Mouse (Mus musculus) heart, embryonic 12.5 days (tissue): ENCODE data around the gene Sec61b. TPM values are rescaled to one million over a fixed set of nuclear protein-coding genes. Genes with fewer than 3 reads are reported as not detected.

Experiments
- ATAC-seq: fragments of 200-750 bp; cut with Nextera tagmentation; 2 replicates; pipeline ENCODE4 v1.8.0; 2017; ENCODE audit warnings: moderate TSS enrichment, moderate library complexity; ENCODE audit not compliant: insufficient number of reproducible peaks, low FRiP score
- H3K27ac ChIP-seq: fragments of 300-500 bp; sonication (generic); 2 replicates; pipeline ENCODE4 v1.5.1; 2016; ENCODE audit warnings: mild to moderate bottlenecking, moderate library complexity; ENCODE audit not compliant: poor library complexity, severe bottlenecking
- H3K27me3 ChIP-seq: fragments of 300-500 bp; sonication (generic); replicated peaks from 2 replicates; pipeline ENCODE4 v1.6.1; 2016; ENCODE audit warnings: mild to moderate bottlenecking, moderate library complexity
- H3K36me3 ChIP-seq: fragments of 300-500 bp; sonication (generic); 2 replicates; pipeline ENCODE4 v1.6.1; 2016; ENCODE audit warnings: mild to moderate bottlenecking, moderate library complexity
- H3K4me1 ChIP-seq: fragments of 300-500 bp; sonication (generic); replicated peaks from 2 replicates; pipeline ENCODE4 v1.6.1; 2016; ENCODE audit warnings: mild to moderate bottlenecking
- H3K4me2 ChIP-seq: fragments of 300-500 bp; sonication (generic); 2 replicates; pipeline ENCODE4 v1.6.1; 2016; ENCODE audit warnings: mild to moderate bottlenecking, moderate library complexity
- H3K4me3 ChIP-seq: fragments of 300-500 bp; sonication (generic); 2 replicates; pipeline ENCODE4 v1.5.1; 2016; ENCODE audit warnings: mild to moderate bottlenecking
- H3K9ac ChIP-seq: fragments of 300-500 bp; sonication (generic); 2 replicates; pipeline ENCODE4 v1.6.1; 2016; ENCODE audit warnings: mild to moderate bottlenecking, moderate library complexity
- H3K9me3 ChIP-seq: fragments of 300-500 bp; sonication (generic); replicated peaks from 2 replicates; pipeline ENCODE4 v1.6.1; 2016; ENCODE audit warnings: mild to moderate bottlenecking, moderate library complexity
- WGBS: fragments of 180-500 bp; shearing (Covaris S2); methylation state at CpG from one replicate; pipeline ENCODE4 v1.1.7; 2016; 5-methylcytosine and 5-hydroxymethylcytosine counted together
- polyA plus RNA-seq: library from polyadenylated mRNA; unstranded; fragments of >200 nt; fragmentation: Nextera tagmentation; extraction: Ambion mirVana; gene quantifications from 2 replicates; pipeline ENCODE4 v1.2.1, GENCODE M21; 2016

Gene Sec61b
- polyA plus RNA-seq, 1 experiment from 2014 or later, result 168 TPM

DNA sequence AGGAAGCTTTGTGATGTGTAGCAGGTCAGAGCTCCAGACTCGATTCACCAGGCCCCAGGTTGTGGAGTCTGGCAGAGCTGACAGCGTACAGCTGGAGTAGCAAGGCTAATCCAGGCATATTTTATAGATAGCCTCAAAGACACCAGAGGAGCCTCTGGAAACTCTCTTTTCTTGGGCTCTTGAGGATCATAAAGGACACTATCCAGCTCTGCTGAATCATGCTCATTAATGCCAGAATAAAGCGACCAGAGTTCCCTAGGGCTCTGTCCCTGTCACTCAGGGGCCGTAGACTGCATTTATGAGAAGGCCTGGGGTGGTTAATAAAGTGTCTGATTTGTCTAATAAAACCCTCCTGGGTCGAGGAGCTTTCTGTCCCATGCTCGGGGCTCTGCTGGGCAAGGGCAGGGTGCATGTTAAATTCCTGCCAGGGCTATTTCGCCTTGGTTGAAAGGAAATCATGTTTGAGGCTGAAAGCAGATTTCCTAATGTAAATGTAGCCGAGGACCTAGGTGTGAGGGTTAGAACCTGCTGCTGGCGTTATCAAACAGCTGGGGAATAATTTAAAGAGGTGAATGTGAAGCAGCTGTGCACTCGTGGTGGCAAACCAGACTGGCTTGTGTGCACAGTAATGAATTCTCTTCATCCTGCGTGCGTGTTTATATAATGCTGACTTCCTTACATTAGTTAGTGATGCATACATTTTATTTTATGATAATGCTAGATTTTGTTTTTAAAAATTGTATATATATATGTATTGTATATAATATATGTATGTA lies 18.0 kb downstream of the Sec61b start:
- 71% methylated on average over 12 of the region's 12 CpGs for WGBS
- no peaks in the 10 kb centered on the region for H3K9me3 ChIP-seq
- ATAC-seq, result no peak

DNA sequence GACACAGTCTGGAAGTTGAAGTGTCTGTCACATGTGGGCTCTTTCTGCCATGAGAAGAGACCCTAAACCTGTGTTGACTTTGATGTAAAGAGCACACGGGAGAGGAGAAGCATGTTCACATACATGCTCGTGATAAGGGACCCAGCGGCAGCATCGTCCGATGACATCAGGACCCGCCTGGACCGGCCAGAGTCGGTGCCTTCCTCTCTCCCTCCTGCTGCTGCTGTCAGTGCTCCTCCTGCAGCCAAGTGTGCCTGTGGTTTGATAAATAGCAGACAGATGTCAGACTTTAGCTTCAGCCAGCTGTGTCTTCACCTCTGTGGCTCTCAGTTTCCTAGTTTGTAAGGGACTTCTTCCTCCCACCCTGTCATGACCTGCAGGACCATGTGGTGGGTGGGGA lies 19.0 kb downstream of the Sec61b start:
- peaks cover 7% of the 10 kb centered on the region; the same call in 1 of the 2 replicates for H3K4me1 ChIP-seq

More for the DNA sequence above, 18.0 kb downstream of the Sec61b start:
- Histone ChIP-seq H3K4me3 (no peak overlapping the region), H3K27me3 (no peaks in the 10 kb centered on the region), H3K4me1 (peaks cover 7% of the 10 kb centered on the region; the same call in 1 of the 2 replicates), H3K27ac (no peak overlapping the region), H3K36me3 (no peaks in the 10 kb centered on the region), H3K4me2 (no peak overlapping the region), H3K9ac (no peak overlapping the region)

DNA sequence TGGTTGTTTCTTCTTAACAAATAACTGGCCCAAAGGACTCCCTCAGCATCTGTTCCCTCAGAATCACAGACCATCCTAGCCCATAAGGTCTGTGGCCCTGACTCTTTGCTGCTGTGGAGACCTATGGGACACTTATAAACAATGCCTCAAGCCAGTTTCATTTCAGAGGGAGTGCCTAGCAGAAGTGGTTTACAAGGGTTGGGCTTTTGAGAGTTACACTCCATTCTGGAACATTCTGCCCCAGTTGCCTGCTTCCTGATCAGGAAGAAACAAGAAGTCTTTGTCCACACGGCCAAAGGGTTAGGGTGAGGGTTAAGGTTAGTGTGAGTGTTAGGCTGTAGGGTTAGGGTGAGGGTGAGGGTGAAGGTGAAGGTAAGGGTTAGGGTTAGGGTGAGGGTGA lies 19.7 kb downstream of the Sec61b start:
- Histone ChIP-seq H3K27me3 (no peaks in the 10 kb centered on the region), H3K4me1 (peaks cover 7% of the 10 kb centered on the region; the same call in 1 of the 2 replicates), H3K9ac (no peak overlapping the region), H3K4me2 (no peak overlapping the region), H3K4me3 (no peak overlapping the region), H3K9me3 (no peaks in the 10 kb centered on the region), H3K36me3 (no peaks in the 10 kb centered on the region), H3K27ac (no peak overlapping the region)
- no peak for ATAC-seq
- WGBS, result 60% methylated on average over 1 of the region's 1 CpGs

More for the DNA sequence above, 19.0 kb downstream of the Sec61b start:
- H3K9ac ChIP-seq, result no peak overlapping the region
- H3K4me2 ChIP-seq, result no peak overlapping the region; the same call in 1 of the 2 replicates
- H3K27me3 ChIP-seq, result no peaks in the 10 kb centered on the region
- no peaks in the 10 kb centered on the region for H3K36me3 ChIP-seq
- no peak overlapping the region for H3K27ac ChIP-seq
- H3K9me3 ChIP-seq, result no peaks in the 10 kb centered on the region
- no peak overlapping the region for H3K4me3 ChIP-seq
- WGBS, result 44% methylated on average over 8 of the region's 8 CpGs
- no peak for ATAC-seq

DNA sequence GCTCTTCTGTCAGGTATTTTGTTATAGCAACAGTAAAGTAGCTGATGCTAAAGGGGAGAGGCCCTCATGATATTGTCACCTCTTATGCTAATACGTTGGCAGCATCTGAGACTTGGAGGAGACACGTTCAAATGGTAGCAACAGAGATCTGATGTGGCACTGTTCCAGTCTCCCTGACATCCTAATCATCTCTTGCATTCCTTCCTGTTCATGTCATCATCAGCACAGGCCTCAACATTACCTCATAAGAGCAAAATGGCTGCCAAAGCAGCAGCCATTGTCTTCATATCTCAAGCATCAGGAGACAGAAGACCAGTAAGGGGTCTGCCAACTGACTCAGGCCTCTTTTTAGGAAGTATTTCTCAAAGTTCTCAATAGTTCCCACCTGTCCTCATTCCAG lies 20.2 kb downstream of the Sec61b start:
- peaks cover 7% of the 10 kb centered on the region; the same call in 1 of the 2 replicates for H3K4me1 ChIP-seq
- no peak for ATAC-seq
- H3K36me3 ChIP-seq, result no peaks in the 10 kb centered on the region
- H3K9me3 ChIP-seq, result no peaks in the 10 kb centered on the region
- no peak overlapping the region for H3K4me2 ChIP-seq
- 40% methylated on average over 2 of the region's 2 CpGs for WGBS
- no peak overlapping the region for H3K27ac ChIP-seq
- no peaks in the 10 kb centered on the region for H3K27me3 ChIP-seq
- no peak overlapping the region for H3K9ac ChIP-seq
- H3K4me3 ChIP-seq, result no peak overlapping the region

DNA sequence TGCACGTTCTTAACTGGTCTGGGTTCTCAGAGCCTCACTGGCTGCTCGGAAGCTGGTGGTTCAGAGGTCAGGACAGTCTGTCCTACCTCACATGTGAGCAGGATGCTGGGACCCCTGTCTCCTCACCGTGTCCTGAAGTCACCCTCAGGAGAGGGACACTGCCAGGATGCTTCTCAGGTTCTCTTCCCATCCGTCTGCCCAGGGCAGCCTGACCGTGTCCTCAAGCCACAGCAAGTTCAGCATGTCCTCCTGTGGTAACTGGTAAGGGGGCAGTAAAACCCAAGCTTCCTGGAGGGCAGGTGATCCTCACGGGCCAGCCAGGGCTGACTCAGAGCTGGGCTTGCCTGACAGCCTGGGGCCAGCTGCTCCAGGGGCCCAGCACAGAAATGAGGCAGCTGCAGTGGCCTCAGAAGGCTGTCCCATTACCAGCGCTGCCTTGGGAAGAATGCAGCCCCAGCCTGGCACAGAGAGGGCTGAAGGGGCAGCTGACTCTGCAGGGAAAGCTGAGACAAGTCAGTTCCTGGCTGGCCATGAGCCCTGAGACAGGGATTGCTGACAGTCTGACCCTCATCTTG lies 23.4 kb downstream of the Sec61b start:
- H3K9me3 ChIP-seq, result no peaks in the 10 kb centered on the region
- no peaks in the 10 kb centered on the region for H3K36me3 ChIP-seq
- WGBS, result 57% methylated on average over 7 of the region's 7 CpGs
- H3K4me1 ChIP-seq, result peaks cover 7% of the 10 kb centered on the region; the same call in 1 of the 2 replicates
- H3K9ac ChIP-seq, result no peak overlapping the region
- no peaks in the 10 kb centered on the region for H3K27me3 ChIP-seq
- H3K4me3 ChIP-seq, result no peak overlapping the region
- no peak for ATAC-seq
- no peak overlapping the region for H3K4me2 ChIP-seq
- no peak overlapping the region for H3K27ac ChIP-seq

DNA sequence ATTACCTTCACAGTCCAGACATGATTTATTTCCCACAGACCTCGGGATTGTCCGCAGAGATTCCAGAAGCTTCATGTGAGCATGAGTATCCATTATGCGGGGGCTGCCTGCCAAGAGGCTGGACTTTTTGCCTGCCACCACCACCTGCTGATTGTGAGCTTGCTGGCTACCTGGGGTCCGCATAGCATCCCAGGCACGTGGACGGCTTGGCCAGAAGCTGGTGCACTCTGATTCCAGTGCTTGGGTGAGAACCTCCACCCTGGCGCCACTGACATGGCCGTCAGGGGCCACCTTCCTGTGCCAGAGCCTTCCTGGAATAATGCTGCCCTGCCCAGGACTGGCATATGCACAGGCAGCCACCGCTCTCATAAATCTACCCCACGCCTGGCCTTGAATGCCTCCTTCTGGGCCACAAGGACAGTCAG lies 24.7 kb downstream of the Sec61b start:
- Histone ChIP-seq H3K9me3 (no peaks in the 10 kb centered on the region), H3K4me1 (no peaks in the 10 kb centered on the region), H3K9ac (no peak overlapping the region), H3K36me3 (no peaks in the 10 kb centered on the region), H3K27ac (no peak overlapping the region), H3K4me3 (no peak overlapping the region), H3K27me3 (no peaks in the 10 kb centered on the region), H3K4me2 (no peak overlapping the region)
- WGBS, result 78% methylated on average over 10 of the region's 10 CpGs
- ATAC-seq, result no peak

DNA sequence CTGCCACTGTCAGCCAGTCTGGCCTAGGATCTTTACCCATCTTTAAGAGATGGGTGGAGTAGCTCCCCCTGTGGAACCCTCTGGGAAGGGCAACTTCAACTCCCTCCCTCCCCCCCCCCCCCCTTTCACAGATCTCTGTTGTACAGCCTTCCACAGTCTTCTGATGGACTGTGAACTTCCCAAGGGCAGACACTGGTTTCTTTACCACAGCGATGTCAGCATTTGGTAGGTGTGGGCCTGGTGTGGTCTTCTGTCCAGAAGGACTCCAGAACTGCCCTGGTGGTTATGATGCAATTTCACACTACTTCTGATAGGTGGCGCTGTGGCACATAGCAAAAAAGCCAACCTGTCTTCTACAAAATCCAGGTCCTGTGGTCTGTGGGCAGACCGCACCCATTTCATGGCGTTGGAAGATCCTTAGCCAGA lies 28.1 kb downstream of the Sec61b start:
- WGBS, result 23% methylated on average over 4 of the region's 4 CpGs
- peak overlapping the region; percentile 34; the same call in 1 of the 2 replicates for H3K4me2 ChIP-seq
- no peak overlapping the region for H3K9ac ChIP-seq
- H3K9me3 ChIP-seq, result no peaks in the 10 kb centered on the region
- H3K27ac ChIP-seq, result no peak overlapping the region
- peaks cover 7% of the 10 kb centered on the region for H3K4me1 ChIP-seq
- no peaks in the 10 kb centered on the region for H3K27me3 ChIP-seq
- no peak overlapping the region; the same call in 1 of the 2 replicates for H3K4me3 ChIP-seq
- no peak for ATAC-seq
- H3K36me3 ChIP-seq, result no peaks in the 10 kb centered on the region

DNA sequence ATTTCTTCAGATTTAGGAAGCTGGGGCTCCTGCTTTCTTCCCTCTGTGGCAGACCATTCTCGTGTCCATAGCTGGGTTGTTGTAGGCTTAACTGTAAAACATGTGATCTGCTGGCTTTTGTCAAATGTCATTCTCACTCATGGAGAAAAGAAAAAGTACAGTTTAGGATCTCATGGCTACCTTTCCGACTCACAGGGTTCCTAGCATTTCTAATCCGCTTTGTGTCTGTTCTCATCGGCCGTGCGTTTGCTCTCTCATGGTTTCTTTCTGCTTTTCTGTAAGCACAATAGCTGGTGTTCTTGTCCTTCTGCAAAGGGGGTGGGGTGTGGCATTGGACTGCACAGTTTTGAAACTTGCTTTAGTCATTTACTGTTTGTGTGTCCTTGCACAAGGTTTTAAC lies 28.6 kb downstream of the Sec61b start:
- Histone ChIP-seq H3K4me3 (no peak overlapping the region; the same call in 1 of the 2 replicates), H3K4me2 (peak overlapping the region; percentile 34; the same call in 1 of the 2 replicates), H3K9me3 (no peaks in the 10 kb centered on the region), H3K9ac (no peak overlapping the region), H3K36me3 (no peaks in the 10 kb centered on the region), H3K27me3 (no peaks in the 10 kb centered on the region), H3K27ac (no peak overlapping the region), H3K4me1 (peaks cover 7% of the 10 kb centered on the region)
- WGBS, result 74% methylated on average over 6 of the region's 6 CpGs
- ATAC-seq, result no peak

DNA sequence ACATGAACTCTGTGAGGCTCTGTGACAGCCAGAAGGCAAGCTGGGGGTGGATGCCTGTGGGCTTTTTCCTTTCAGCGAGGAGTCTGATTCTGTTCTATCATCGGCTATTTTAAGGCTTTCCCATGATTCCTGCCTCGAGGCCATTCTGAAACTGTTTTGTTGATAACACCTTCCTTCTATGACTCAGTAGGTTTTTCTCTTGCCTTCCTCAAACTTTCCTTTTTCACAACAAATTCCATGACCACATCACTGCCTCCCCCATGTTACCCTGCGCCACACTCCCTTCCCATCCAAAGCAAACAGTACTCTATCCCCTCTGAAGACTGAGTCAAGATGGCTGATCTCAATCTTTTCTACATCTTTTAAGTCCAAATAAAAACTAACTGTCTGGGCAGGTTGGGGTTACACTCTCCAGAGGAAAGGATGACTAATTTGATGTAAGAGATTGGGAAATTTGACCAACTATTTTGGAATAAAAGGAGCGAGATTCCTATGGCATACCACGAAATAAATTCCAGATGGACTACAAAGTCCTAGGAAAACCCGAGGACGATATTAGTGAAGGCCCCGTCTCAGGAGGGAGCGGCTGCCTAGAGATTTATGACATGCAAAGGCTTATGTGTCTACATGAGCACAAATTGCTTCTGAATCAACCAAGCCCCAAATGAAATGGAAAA lies 30.5 kb downstream of the Sec61b start:
- Histone ChIP-seq H3K27me3 (no peaks in the 10 kb centered on the region), H3K4me1 (peaks cover 7% of the 10 kb centered on the region), H3K9ac (no peak overlapping the region), H3K36me3 (no peaks in the 10 kb centered on the region), H3K27ac (no peak overlapping the region), H3K4me3 (no peak overlapping the region), H3K4me2 (no peak overlapping the region), H3K9me3 (no peaks in the 10 kb centered on the region)
- no peak for ATAC-seq
- 65% methylated on average over 10 of the region's 10 CpGs for WGBS

DNA sequence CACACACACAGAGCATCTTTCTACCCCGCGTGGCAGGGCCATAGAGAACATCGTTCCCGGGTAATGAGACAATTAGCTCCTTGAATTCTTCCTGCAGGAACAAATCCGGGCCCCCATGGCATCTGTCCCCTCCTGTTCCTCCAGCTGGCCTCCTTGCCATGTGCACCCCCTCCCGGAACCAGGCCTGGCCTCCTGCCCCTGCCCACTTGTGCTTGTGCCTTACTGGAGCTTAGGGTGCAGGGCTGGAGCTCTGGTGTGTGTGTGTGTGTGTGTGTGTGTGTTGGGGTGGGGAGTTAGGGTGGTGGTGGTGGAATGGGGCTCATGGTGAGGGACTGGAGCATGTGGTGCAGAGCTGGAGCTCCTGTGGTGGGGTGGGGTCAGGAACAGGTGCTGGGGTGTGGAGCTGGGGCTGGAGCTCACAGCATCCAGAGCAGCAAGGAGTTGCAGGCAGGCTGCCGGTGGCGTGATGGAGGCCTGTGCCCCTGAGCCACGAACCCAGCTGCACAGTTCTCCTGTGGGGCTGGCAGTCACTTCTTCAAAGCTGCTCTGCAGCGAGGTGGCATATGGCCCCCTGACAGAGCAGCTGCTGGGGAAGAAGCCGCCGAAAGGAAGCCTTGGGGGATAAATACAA lies 44.2 kb downstream of the Sec61b start:
- 0 out of 2 replicates have a peak, but pooled peaks cover 8% of the 10 kb centered on the region for H3K27me3 ChIP-seq
- no peak overlapping the region for H3K4me2 ChIP-seq
- H3K9me3 ChIP-seq, result no peaks in the 10 kb centered on the region
- 0 out of 2 replicates have a peak, but pooled peaks cover 3% of the 10 kb centered on the region for H3K4me1 ChIP-seq
- WGBS, result 64% methylated on average over 12 of the region's 12 CpGs
- no peak overlapping the region for H3K27ac ChIP-seq
- H3K36me3 ChIP-seq, result no peaks in the 10 kb centered on the region
- no peak overlapping the region for H3K4me3 ChIP-seq
- no peak overlapping the region for H3K9ac ChIP-seq
- ATAC-seq, result no peak

DNA sequence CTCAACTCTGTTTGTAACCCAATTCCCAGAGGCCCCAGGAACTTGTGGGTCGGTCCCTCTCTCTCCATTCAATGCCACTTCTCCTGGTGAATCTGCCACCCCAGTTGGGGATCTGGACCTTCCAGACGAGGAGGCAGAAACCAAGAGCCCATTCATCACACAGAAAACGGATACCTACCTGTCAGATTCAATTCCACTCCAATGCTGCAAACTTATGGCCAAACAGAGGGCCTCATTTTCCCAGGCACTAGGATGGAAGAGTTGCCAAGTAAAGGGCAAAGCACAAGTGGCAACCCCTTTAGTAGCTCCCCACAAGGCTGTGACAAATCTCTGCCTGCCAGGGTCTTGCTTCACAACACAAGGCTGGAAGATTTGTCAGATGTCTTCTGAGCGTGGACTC lies 45.6 kb downstream of the Sec61b start:
- H3K4me2 ChIP-seq, result no peak overlapping the region
- H3K27me3 ChIP-seq, result 0 out of 2 replicates have a peak, but pooled peaks cover 8% of the 10 kb centered on the region
- H3K9me3 ChIP-seq, result no peaks in the 10 kb centered on the region
- no peak for ATAC-seq
- H3K27ac ChIP-seq, result no peak overlapping the region
- H3K9ac ChIP-seq, result no peak overlapping the region
- 65% methylated on average over 4 of the region's 4 CpGs for WGBS
- H3K4me3 ChIP-seq, result no peak overlapping the region
- no peaks in the 10 kb centered on the region for H3K36me3 ChIP-seq
- 0 out of 2 replicates have a peak, but pooled peaks cover 3% of the 10 kb centered on the region for H3K4me1 ChIP-seq
